In genomic region chr17:46617799-46618198, GRCm38 (mm10) we compare ENCODE assay signal across 9 mouse cellular contexts. TPM values are rescaled to one million over a fixed set of nuclear protein-coding genes. Genes with fewer than 3 reads are reported as not detected.
DNase-seq lines count a peak whose midpoint lies in the region; ATAC-seq and TF ChIP-seq lines count a peak whose summit lies in the region.
"Had no signal": no experiment of that assay in that cellular context is flagged by ENCODE, and none has a peak within 500 bp of the region (broad histone marks: within the 10 kb centered on the region; RNA-seq: fewer than 3 reads in every experiment).

No protein-coding gene starts in this region.

- no peak for TF ChIP-seq CTCF in kidney, postnatal 0 days (IDR thresholded peaks at IDR 0.05; ENCODE audit: low read depth)

- H3K4me3 ChIP-seq in kidney, postnatal 0 days (replicated peaks; ENCODE audit: low read depth, low read length), result no peak overlapping the region
- H3K4me3 ChIP-seq in embryonic facial prominence, embryonic 13.5 days, result peak overlapping the region; percentile 27
- no peak overlapping the region for H3K4me3 ChIP-seq in forebrain, embryonic 14.5 days (ENCODE audit: low read depth, low read length)
- H3K4me3 ChIP-seq in limb, embryonic 14.5 days (replicated peaks; ENCODE audit: low read length), result peak overlapping the region; percentile 21; the same call in 1 of the 2 replicates
- H3K4me3 ChIP-seq: erythroblast, embryonic 14.5 days had no signal

- H3K9me3 ChIP-seq in kidney, postnatal 0 days (replicated peaks; ENCODE audit: low read length), result no peaks in the 10 kb centered on the region
- H3K9me3 ChIP-seq in embryonic facial prominence, embryonic 13.5 days, result no peaks in the 10 kb centered on the region
- no peaks in the 10 kb centered on the region for H3K9me3 ChIP-seq in forebrain, embryonic 14.5 days (replicated peaks; ENCODE audit: control insufficient read depth, low read length)
- H3K9me3 ChIP-seq in limb, embryonic 14.5 days (ENCODE audit: control insufficient read depth, low read length), result no peaks in the 10 kb centered on the region

- no peaks in the 10 kb centered on the region for H3K27me3 ChIP-seq in kidney, postnatal 0 days (ENCODE audit: insufficient read depth, low read length)
- no peaks in the 10 kb centered on the region for H3K27me3 ChIP-seq in embryonic facial prominence, embryonic 13.5 days
- H3K27me3 ChIP-seq in forebrain, embryonic 14.5 days (replicated peaks; ENCODE audit: control insufficient read depth, insufficient read depth, low read length), result no peaks in the 10 kb centered on the region
- no peaks in the 10 kb centered on the region for H3K27me3 ChIP-seq in limb, embryonic 14.5 days (ENCODE audit: control insufficient read depth, insufficient read depth, low read length)

- H3K4me1 ChIP-seq in kidney, postnatal 0 days (replicated peaks; ENCODE audit: insufficient read depth, low read length), result peaks cover 73% of the 10 kb centered on the region
- peaks cover 96% of the 10 kb centered on the region for H3K4me1 ChIP-seq in embryonic facial prominence, embryonic 13.5 days
- H3K4me1 ChIP-seq in forebrain, embryonic 14.5 days (ENCODE audit: control insufficient read depth, insufficient read depth, low read length), result peaks cover 51% of the 10 kb centered on the region
- H3K4me1 ChIP-seq in limb, embryonic 14.5 days (ENCODE audit: control insufficient read depth, insufficient read depth, low read length), result peaks cover 92% of the 10 kb centered on the region

- no peak for TF ChIP-seq POLR2A in limb, embryonic 14.5 days (IDR thresholded peaks at IDR 0.05; ENCODE audit: borderline replicate concordance, extremely low read depth, insufficient read depth, insufficient read length)

- no peak for DNase-seq in kidney, postnatal 0 days (ENCODE audit: low spot score)
- DNase-seq in kidney, adult 9 months, result no peak
- DNase-seq in forebrain, embryonic 14.5 days (ENCODE audit: low spot score), result no peak
- DNase-seq in limb, embryonic 14.5 days (ENCODE audit: low spot score), result peak; percentile 56
- DNase-seq in ovary, adult 18-20 months (ENCODE audit: low spot score), result no peak
- DNase-seq in right cerebral cortex, adult 18-20 months, result no peak
- DNase-seq: cerebellum, adult 18-20 months had no signal

- peak overlapping the region; percentile 41 for H3K4me2 ChIP-seq in kidney, postnatal 0 days (ENCODE audit: low read length)
- H3K4me2 ChIP-seq in embryonic facial prominence, embryonic 13.5 days, result peak overlapping the region; percentile 55
- peak overlapping the region; percentile 32; the same call in 1 of the 2 replicates for H3K4me2 ChIP-seq in forebrain, embryonic 14.5 days (ENCODE audit: low read length)
- peak overlapping the region; percentile 47 for H3K4me2 ChIP-seq in limb, embryonic 14.5 days (replicated peaks; ENCODE audit: low read depth, low read length, severe bottlenecking)

- ATAC-seq in kidney, postnatal 0 days (replicated peaks; ENCODE audit: low FRiP score, low read depth), result no peak
- no peak for ATAC-seq in embryonic facial prominence, embryonic 13.5 days (ENCODE audit: insufficient number of reproducible peaks, insufficient read depth, low FRiP score, low TSS enrichment, low read depth)
- no peak for ATAC-seq in forebrain, embryonic 14.5 days
- ATAC-seq in limb, embryonic 14.5 days (ENCODE audit: low FRiP score, low read depth), result no peak

- H3K36me3 ChIP-seq in kidney, postnatal 0 days (ENCODE audit: insufficient read depth, low read length), result no peaks in the 10 kb centered on the region
- H3K36me3 ChIP-seq in embryonic facial prominence, embryonic 13.5 days, result no peaks in the 10 kb centered on the region
- H3K36me3 ChIP-seq in forebrain, embryonic 14.5 days (ENCODE audit: control insufficient read depth, insufficient read depth, low read length), result no peaks in the 10 kb centered on the region
- peaks cover 5% of the 10 kb centered on the region; the same call in 1 of the 2 replicates for H3K36me3 ChIP-seq in limb, embryonic 14.5 days (ENCODE audit: control insufficient read depth, insufficient read depth, low read length)

- H3K9ac ChIP-seq in kidney, postnatal 0 days (ENCODE audit: low read depth, low read length), result no peak overlapping the region; the same call in 1 of the 2 replicates
- peak overlapping the region; percentile 66 for H3K9ac ChIP-seq in embryonic facial prominence, embryonic 13.5 days
- H3K9ac ChIP-seq in forebrain, embryonic 14.5 days (ENCODE audit: low read length), result no peak overlapping the region; the same call in 1 of the 2 replicates
- H3K9ac ChIP-seq in limb, embryonic 14.5 days (ENCODE audit: low read depth, low read length, severe bottlenecking), result no peak overlapping the region

- 20% methylated on average over 12 of the region's 12 CpGs for whole genome bisulfite sequencing in kidney, postnatal 0 days
- WGBS in embryonic facial prominence, embryonic 13.5 days, result 36% methylated on average over 12 of the region's 12 CpGs
- WGBS in forebrain, embryonic 14.5 days, result 45% methylated on average over 12 of the region's 12 CpGs
- WGBS in limb, embryonic 14.5 days, result 11% methylated on average over 12 of the region's 12 CpGs

- H3K27ac ChIP-seq in kidney, postnatal 0 days, result peak overlapping the region; percentile 90
- H3K27ac ChIP-seq in embryonic facial prominence, embryonic 13.5 days, result peak overlapping the region; percentile 99
- H3K27ac ChIP-seq in forebrain, embryonic 14.5 days (ENCODE audit: low read depth, low read length), result peak overlapping the region; percentile 78; the same call in 1 of the 2 replicates
- H3K27ac ChIP-seq in limb, embryonic 14.5 days (replicated peaks; ENCODE audit: low read depth, low read length), result peak overlapping the region; percentile 90

RNA-seq across cellular contexts. Expression of gene Ptk7, which starts 11.5 kb away (rescaled TPM):
- polyA plus RNA-seq in kidney, postnatal 0 days (2015; fragmentation: Nextera tagmentation; extraction: Ambion mirVana), result 94.0 and 103 TPM in 2 replicates
- polyA plus RNA-seq in embryonic facial prominence, embryonic 13.5 days (2015; fragmentation: Nextera tagmentation; extraction: Ambion mirVana), result 148 and 149 TPM in 2 replicates
- polyA plus RNA-seq in forebrain, embryonic 14.5 days (2014; fragmentation: Nextera tagmentation; extraction: Ambion mirVana), result 15.3 and 19.0 TPM in 2 replicates
- 89.4 and 116 TPM in 2 replicates for polyA plus RNA-seq in limb, embryonic 14.5 days (2012; rRNA removed)
- polyA plus RNA-seq in limb, embryonic 14.5 days (2014; fragmentation: Nextera tagmentation; extraction: Ambion mirVana), result 73.8 and 84.6 TPM in 2 replicates

RNA-seq across cellular contexts. Expression of gene Klc4, which starts 28.0 kb away (rescaled TPM):
- polyA plus RNA-seq in kidney, postnatal 0 days (2015; fragmentation: Nextera tagmentation; extraction: Ambion mirVana), result 47.6 and 50.4 TPM in 2 replicates
- polyA plus RNA-seq in embryonic facial prominence, embryonic 13.5 days (2015; fragmentation: Nextera tagmentation; extraction: Ambion mirVana), result 21.8 and 26.3 TPM in 2 replicates
- 34.7 and 38.8 TPM in 2 replicates for polyA plus RNA-seq in forebrain, embryonic 14.5 days (2014; fragmentation: Nextera tagmentation; extraction: Ambion mirVana)
- 19.5 and 20.4 TPM in 2 replicates for polyA plus RNA-seq in limb, embryonic 14.5 days (2012; rRNA removed)
- polyA plus RNA-seq in limb, embryonic 14.5 days (2014; fragmentation: Nextera tagmentation; extraction: Ambion mirVana), result 19.3 and 21.5 TPM in 2 replicates

RNA-seq across cellular contexts. Expression of gene Mrpl2, which starts 28.2 kb away (rescaled TPM):
- polyA plus RNA-seq in kidney, postnatal 0 days (2015; fragmentation: Nextera tagmentation; extraction: Ambion mirVana), result 144 and 157 TPM in 2 replicates
- 92.7 and 95.4 TPM in 2 replicates for polyA plus RNA-seq in embryonic facial prominence, embryonic 13.5 days (2015; fragmentation: Nextera tagmentation; extraction: Ambion mirVana)
- polyA plus RNA-seq in forebrain, embryonic 14.5 days (2014; fragmentation: Nextera tagmentation; extraction: Ambion mirVana), result 83.3 and 108 TPM in 2 replicates
- polyA plus RNA-seq in limb, embryonic 14.5 days (2012; rRNA removed), result 68.0 and 91.1 TPM in 2 replicates
- 103 and 113 TPM in 2 replicates for polyA plus RNA-seq in limb, embryonic 14.5 days (2014; fragmentation: Nextera tagmentation; extraction: Ambion mirVana)

RNA-seq across cellular contexts. Expression of gene Cul7, which starts 32.3 kb away (rescaled TPM):
- polyA plus RNA-seq in kidney, postnatal 0 days (2015; fragmentation: Nextera tagmentation; extraction: Ambion mirVana), result 29.0 and 33.3 TPM in 2 replicates
- 57.4 and 64.1 TPM in 2 replicates for polyA plus RNA-seq in embryonic facial prominence, embryonic 13.5 days (2015; fragmentation: Nextera tagmentation; extraction: Ambion mirVana)
- 28.3 and 30.2 TPM in 2 replicates for polyA plus RNA-seq in forebrain, embryonic 14.5 days (2014; fragmentation: Nextera tagmentation; extraction: Ambion mirVana)
- polyA plus RNA-seq in limb, embryonic 14.5 days (2012; rRNA removed), result 135 and 149 TPM in 2 replicates
- polyA plus RNA-seq in limb, embryonic 14.5 days (2014; fragmentation: Nextera tagmentation; extraction: Ambion mirVana), result 52.6 and 58.2 TPM in 2 replicates

RNA-seq across cellular contexts. Expression of gene Rrp36, which starts 56.4 kb away (rescaled TPM):
- polyA plus RNA-seq in kidney, postnatal 0 days (2015; fragmentation: Nextera tagmentation; extraction: Ambion mirVana), result 44.4 and 47.2 TPM in 2 replicates
- polyA plus RNA-seq in embryonic facial prominence, embryonic 13.5 days (2015; fragmentation: Nextera tagmentation; extraction: Ambion mirVana), result 72.3 and 75.6 TPM in 2 replicates
- polyA plus RNA-seq in forebrain, embryonic 14.5 days (2014; fragmentation: Nextera tagmentation; extraction: Ambion mirVana), result 30.1 and 31.4 TPM in 2 replicates
- polyA plus RNA-seq in limb, embryonic 14.5 days (2012; rRNA removed), result 47.2 and 48.5 TPM in 2 replicates
- 36.8 and 52.4 TPM in 2 replicates for polyA plus RNA-seq in limb, embryonic 14.5 days (2014; fragmentation: Nextera tagmentation; extraction: Ambion mirVana)

Comparison
In these comparisons a context has a peak if more than half of its experiments do, and no peak if none do; other contexts are left out.
1. H3K4me3 ChIP-seq: peak in embryonic facial prominence, embryonic 13.5 days (single experiment) and limb, embryonic 14.5 days (single experiment); none in kidney, postnatal 0 days (single experiment) and forebrain, embryonic 14.5 days (single experiment).
2. Peak in every context shown above with its lines, with median percentiles within 50 percentile points of each other: H3K27ac ChIP-seq and H3K4me2 ChIP-seq.